Mouse (Mus musculus): Measurements from ENCODE around the gene Ccdc60. TPM values are rescaled to one million over a fixed set of nuclear protein-coding genes. Genes with fewer than 3 reads are reported as not detected.

The Ccdc60 gene
- polyA plus RNA-seq, 1 experiment, result 0.29 TPM

DNA sequence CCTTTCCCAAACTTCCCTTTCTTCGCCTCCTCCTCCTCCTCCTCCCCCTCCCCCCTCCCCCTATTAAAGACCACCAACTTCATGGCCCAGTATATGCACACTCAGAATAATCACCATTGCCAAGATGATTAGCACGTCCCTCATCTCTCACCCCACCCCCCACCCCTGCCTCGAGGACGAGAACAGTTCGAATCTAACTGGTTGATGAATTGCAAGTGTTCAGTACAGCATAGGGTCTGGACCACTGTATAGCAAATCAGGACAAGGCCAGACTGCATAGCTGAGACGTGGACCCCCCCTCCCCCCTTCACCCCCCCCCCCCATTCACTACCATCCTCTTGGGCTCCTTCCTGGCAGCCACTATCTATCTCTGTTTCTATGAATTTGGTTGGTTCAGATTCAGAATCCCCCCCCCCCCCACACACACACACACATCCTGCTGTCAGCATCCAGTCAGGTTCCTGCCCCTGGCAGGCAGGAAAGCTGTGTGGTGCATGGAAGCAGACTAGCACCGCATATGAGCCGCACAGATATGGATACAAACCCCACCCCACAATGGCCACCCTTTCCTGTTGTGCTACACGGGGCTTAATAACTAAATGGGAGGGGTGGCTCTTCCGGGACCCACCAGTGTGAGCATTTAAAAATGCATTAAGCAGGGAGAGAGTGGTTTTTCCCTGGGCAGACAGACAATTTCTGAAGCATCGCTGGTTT is 79.2 kb downstream of the Ccdc60 start:
- Histone ChIP-seq H3K27ac (ENCODE audit: insufficient read depth, low read length) (no peak overlapping the region), H3K4me1 (ENCODE audit: control insufficient read depth, insufficient read depth, low read length) (peaks cover 4% of the 10 kb centered on the region), H3K4me3 (ENCODE audit: insufficient read depth, low read length) (no peak overlapping the region)
- TF ChIP-seq POLR2A (IDR thresholded peaks at IDR 0.05; ENCODE audit: extremely low read depth, insufficient read depth, low read length), result no peak
- TF ChIP-seq CTCF (IDR thresholded peaks at IDR 0.05; ENCODE audit: extremely low read depth, insufficient read depth, low read length), result no peak

DNA sequence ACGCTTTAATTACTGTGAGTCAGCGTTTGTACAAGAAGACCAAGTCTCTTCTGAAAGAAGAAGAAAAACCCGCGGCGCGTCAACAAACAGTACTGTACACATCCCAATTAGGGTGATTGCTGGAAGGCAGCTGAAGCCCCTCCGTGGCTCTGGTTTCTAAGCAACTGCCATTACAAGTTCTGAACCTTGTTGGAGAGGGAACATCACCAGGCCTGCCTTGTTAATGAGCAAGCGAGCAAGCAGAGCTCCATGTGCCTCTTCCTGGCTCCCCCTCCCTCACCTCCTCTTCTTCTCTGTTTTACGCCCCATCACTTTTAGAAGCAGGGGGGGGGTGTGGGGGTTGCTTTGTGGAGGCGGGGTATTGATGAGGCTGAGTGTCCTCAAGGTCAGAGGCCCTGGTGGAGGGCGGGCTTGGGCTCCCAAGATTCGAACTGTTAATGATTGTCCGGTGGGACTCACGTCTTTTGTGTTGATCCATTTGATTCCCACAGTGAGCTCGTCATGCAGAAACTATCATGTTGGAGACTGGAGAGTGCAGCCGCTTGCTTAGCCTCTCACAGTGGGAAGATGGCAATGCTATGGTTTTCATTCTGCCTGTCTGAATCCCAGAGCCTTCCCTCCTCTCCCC is 79.9 kb downstream of the Ccdc60 start:
- peaks cover 4% of the 10 kb centered on the region for H3K4me1 ChIP-seq (ENCODE audit: control insufficient read depth, insufficient read depth, low read length)
- no peak overlapping the region for H3K27ac ChIP-seq (ENCODE audit: insufficient read depth, low read length)
- TF ChIP-seq CTCF (IDR thresholded peaks at IDR 0.05; ENCODE audit: extremely low read depth, insufficient read depth, low read length) (no peak), POLR2A (IDR thresholded peaks at IDR 0.05; ENCODE audit: extremely low read depth, insufficient read depth, low read length) (no peak)
- no peak overlapping the region for H3K4me3 ChIP-seq (ENCODE audit: insufficient read depth, low read length)

DNA sequence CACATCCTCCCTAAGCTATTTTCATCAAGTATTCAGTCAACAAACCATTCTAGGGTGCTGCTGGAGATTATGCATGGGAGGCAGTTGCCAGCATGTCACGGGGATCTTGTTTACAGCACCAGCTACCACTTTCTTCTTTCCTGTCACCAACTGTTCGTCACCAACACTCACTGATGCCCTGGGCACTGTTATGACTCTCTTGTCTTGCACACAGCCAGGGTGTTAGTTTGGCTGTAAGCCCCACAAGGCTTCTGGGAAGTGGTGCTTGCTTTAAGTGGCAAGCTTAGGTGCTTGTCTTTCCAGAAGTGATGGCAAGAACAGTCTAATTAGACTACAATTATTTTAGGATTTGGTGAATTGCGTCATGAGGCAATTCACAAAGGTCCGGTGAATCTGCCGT is 86.1 kb downstream of the Ccdc60 start:
- Histone ChIP-seq H3K4me3 (ENCODE audit: insufficient read depth, low read length) (no peak overlapping the region), H3K4me1 (ENCODE audit: control insufficient read depth, insufficient read depth, low read length) (no peaks in the 10 kb centered on the region), H3K27ac (ENCODE audit: insufficient read depth, low read length) (no peak overlapping the region)
- TF ChIP-seq CTCF (IDR thresholded peaks at IDR 0.05; ENCODE audit: extremely low read depth, insufficient read depth, low read length), result no peak

DNA sequence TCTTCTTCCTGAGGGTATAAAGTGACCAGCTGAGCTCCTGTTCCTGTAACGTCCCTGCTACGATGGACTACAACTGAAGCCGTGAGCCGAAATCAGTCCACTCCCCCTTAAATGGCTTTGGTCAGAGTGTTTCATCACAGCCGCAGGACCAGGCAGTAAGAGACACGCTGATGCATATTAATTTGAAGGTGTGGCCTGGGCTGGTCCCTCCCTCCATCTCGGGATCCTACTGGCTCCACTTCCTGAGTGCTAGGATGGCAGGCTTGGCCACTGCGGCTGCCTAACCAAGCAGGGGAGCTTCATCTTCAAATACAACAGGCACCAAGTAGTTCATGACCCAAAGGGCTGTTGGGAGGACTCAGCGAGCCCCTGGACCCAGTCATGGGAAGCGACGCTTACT is 94.3 kb downstream of the Ccdc60 start:
- Histone ChIP-seq H3K27ac (ENCODE audit: insufficient read depth, low read length) (no peak overlapping the region), H3K4me3 (ENCODE audit: insufficient read depth, low read length) (no peak overlapping the region), H3K4me1 (ENCODE audit: control insufficient read depth, insufficient read depth, low read length) (no peaks in the 10 kb centered on the region)
- TF ChIP-seq CTCF (IDR thresholded peaks at IDR 0.05; ENCODE audit: extremely low read depth, insufficient read depth, low read length), result no peak

DNA sequence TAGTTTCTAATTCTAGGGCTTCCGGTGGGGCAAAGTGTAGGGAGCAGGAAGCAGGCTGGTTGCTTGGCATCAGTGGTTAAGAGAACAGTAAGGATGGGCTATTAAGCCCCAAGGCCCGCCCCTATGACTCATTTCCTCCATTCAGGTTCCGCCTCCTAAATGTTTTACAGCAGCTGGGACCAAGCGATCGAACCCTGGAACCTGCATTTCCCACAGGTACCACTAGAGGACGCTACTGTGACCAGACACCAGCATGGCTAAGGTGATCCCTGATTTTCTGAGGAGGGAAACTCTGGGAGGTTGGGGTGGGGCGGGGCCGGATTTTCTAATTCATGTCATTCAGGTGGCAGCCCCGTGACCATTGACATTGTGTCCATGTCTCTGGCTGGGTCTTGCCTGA is 96.1 kb downstream of the Ccdc60 start:
- Histone ChIP-seq H3K4me3 (ENCODE audit: insufficient read depth, low read length) (no peak overlapping the region), H3K4me1 (ENCODE audit: control insufficient read depth, insufficient read depth, low read length) (no peaks in the 10 kb centered on the region), H3K27ac (ENCODE audit: insufficient read depth, low read length) (no peak overlapping the region)
- 0 out of 2 replicates have a peak, but pooled peaks have one; percentile 15 for TF ChIP-seq CTCF (IDR thresholded peaks at IDR 0.05; ENCODE audit: extremely low read depth, insufficient read depth, low read length)
- TF ChIP-seq POLR2A (IDR thresholded peaks at IDR 0.05; ENCODE audit: extremely low read depth, insufficient read depth, low read length), result no peak

DNA sequence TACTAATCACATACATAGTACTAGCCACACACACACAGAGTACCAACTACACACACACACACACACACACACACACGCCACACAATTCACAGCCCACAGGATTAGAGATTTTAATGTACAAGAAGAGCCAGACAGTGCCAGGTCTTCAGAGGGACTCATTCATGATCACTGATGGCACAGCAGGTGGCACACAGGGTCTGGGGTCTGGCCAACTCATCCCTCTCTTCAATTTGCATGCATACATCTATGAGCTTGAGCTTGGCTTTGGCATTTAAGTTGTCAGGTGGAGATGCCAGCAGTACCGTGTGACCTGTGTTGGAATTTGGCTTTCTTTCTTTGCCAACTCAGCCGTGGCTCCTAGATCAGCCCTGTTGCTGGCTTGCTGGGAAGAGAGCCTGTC is 97.2 kb downstream of the Ccdc60 start:
- no peak for TF ChIP-seq POLR2A (IDR thresholded peaks at IDR 0.05; ENCODE audit: extremely low read depth, insufficient read depth, low read length)
- no peak for TF ChIP-seq CTCF (IDR thresholded peaks at IDR 0.05; ENCODE audit: extremely low read depth, insufficient read depth, low read length)
- no peak overlapping the region for H3K4me3 ChIP-seq (ENCODE audit: insufficient read depth, low read length)
- no peaks in the 10 kb centered on the region for H3K4me1 ChIP-seq (ENCODE audit: control insufficient read depth, insufficient read depth, low read length)
- H3K27ac ChIP-seq (ENCODE audit: insufficient read depth, low read length), result no peak overlapping the region

DNA sequence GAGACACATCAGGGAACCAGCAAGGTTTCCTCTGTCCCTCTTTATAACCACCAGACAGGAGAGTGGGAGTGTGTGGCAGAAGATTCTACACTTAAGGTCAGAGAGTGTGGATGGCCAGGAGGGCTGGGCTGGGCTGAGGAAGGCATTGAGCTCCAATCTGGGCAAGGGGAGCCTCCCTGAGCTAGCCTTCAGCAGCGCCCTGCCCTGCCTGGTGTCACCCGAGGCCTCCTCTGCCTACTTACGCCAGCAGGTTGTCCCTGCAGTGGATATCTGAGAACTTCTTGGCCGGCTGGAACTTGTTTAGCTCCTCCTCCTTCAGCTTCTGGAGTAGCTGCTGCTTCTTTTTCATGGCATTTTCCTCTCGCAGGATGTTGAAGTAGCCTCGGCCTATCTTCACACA is 99.0 kb downstream of the Ccdc60 start:
- TF ChIP-seq POLR2A (IDR thresholded peaks at IDR 0.05; ENCODE audit: extremely low read depth, insufficient read depth, low read length), result no peak
- no peak for TF ChIP-seq CTCF (IDR thresholded peaks at IDR 0.05; ENCODE audit: extremely low read depth, insufficient read depth, low read length)
- Histone ChIP-seq H3K4me1 (ENCODE audit: control insufficient read depth, insufficient read depth, low read length) (no peaks in the 10 kb centered on the region), H3K27ac (ENCODE audit: insufficient read depth, low read length) (no peak overlapping the region), H3K4me3 (ENCODE audit: insufficient read depth, low read length) (no peak overlapping the region)

- H3K4me1 ChIP-seq (ENCODE audit: control insufficient read depth, insufficient read depth, low read length), result no peaks in the 10 kb centered on the region
- no peak overlapping the region for H3K27ac ChIP-seq (ENCODE audit: insufficient read depth, low read length)
- H3K4me3 ChIP-seq (ENCODE audit: insufficient read depth, low read length), result no peak overlapping the region
- TF ChIP-seq CTCF (IDR thresholded peaks at IDR 0.05; ENCODE audit: extremely low read depth, insufficient read depth, low read length) (no peak), POLR2A (IDR thresholded peaks at IDR 0.05; ENCODE audit: extremely low read depth, insufficient read depth, low read length) (no peak)
Measured at GRCm38 (mm10) chr5:116180594-116180993, 108.2 kb downstream of the Ccdc60 start.

DNA sequence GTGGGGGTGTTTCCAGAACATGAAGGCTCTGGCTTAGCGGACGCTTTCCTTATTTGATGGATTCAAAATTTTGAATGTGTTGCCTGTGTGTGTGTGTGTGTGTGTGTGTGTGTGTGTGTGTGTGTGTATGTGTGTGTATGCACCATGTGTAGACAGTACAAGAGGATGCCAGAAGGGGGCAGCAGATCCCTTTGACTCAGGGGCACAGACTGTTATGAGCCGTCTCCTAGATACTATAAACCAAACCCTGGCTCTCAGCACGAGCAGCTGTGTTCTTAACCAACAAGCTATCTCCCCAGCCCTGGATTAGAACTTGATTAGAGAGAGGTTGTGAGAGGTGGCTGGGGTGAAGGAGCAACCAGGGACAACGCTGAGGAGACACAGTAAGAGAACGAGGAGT is 117.1 kb downstream of the Ccdc60 start:
- Histone ChIP-seq H3K4me3 (ENCODE audit: insufficient read depth, low read length) (no peak overlapping the region), H3K4me1 (ENCODE audit: control insufficient read depth, insufficient read depth, low read length) (no peaks in the 10 kb centered on the region)
- TF ChIP-seq CTCF (IDR thresholded peaks at IDR 0.05; ENCODE audit: extremely low read depth, insufficient read depth, low read length), result no peak

DNA sequence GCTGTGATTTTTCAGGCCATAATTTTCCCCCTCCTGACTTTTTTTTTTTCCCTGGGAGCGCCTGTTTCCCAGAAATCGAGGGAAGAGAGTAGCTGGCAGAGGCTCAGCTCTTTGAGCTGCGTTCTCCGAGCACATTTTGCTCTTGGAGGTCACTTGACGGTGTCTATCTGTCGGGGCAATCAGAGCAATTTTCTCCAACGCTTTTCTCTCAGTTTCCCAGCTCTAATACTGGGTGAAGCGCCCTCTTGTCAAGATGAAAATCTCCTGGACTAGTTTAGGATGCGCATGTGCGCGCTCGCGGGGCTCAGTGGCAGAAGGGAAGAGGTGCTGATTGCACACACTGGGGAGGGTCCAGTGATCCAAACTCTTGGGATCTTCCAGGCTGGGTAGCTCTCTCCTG is 121.8 kb downstream of the Ccdc60 start:
- H3K27ac ChIP-seq (ENCODE audit: insufficient read depth, low read length), result no peak overlapping the region
- no peak overlapping the region for H3K4me3 ChIP-seq (ENCODE audit: insufficient read depth, low read length)
- no peak for TF ChIP-seq CTCF (IDR thresholded peaks at IDR 0.05; ENCODE audit: extremely low read depth, insufficient read depth, low read length)
- TF ChIP-seq POLR2A (IDR thresholded peaks at IDR 0.05; ENCODE audit: extremely low read depth, insufficient read depth, low read length), result no peak
- no peaks in the 10 kb centered on the region for H3K4me1 ChIP-seq (ENCODE audit: control insufficient read depth, insufficient read depth, low read length)

More for the DNA sequence above, 117.1 kb downstream of the Ccdc60 start:
- H3K27ac ChIP-seq (ENCODE audit: insufficient read depth, low read length), result no peak overlapping the region
